Mouse (Mus musculus) small intestine, adult 2 months (tissue): ENCODE measurements around the gene Atl3.

ENCODE experiments used
- CTCF ChIP-seq: fragments of 200-500 bp; IDR thresholded peaks from 2 replicates; pipeline ENCODE4 v1.5.1; 2012; ENCODE audit warnings: low read depth, mild to moderate bottlenecking, control low read depth, inconsistent platforms, low read length, moderate library complexity, mixed read lengths; ENCODE audit not compliant: insufficient replicate concordance, insufficient read length; ENCODE audit errors: extremely low read depth
- POLR2A ChIP-seq: fragments of 200-500 bp; IDR thresholded peaks from 2 replicates; pipeline ENCODE4 v1.6.1; 2012; ENCODE audit warnings: low read depth, mild to moderate bottlenecking, control low read depth, inconsistent platforms, low read length, moderate library complexity

DNA sequence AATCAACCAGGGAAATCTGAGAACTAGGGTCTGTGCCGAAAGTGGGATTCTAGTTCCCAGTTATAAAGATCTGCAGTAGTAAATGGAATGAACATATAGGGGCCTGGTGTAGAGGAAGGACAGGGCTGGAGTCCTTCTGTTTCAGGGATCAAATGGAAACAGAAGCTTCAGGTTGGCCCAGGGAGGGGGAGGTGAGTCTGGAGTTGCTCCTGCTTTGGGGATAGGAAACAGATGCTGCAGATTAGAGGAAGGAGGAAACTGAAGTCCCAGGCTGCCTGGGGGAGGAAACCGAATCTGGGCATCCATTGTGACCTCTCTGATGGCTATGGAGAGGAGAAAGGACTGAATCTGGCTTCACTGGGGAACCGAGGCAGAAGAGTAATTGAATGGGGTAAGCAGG lies 74.5 kb downstream of the Atl3 start:
- TF ChIP-seq POLR2A (no peak), CTCF (no peak)
